Mouse (Mus musculus) limb, embryonic 15.5 days (tissue): ENCODE data around the gene Hba-a1. TPM values are rescaled to one million over a fixed set of nuclear protein-coding genes. Genes with fewer than 3 reads are reported as not detected.

ENCODE experiments used
- ATAC-seq: fragments of 200-750 bp; cut with Nextera tagmentation; 2 replicates; pipeline ENCODE4 v1.8.0; 2017; ENCODE audit warnings: low read depth, moderate TSS enrichment; ENCODE audit not compliant: insufficient number of reproducible peaks, low FRiP score, low TSS enrichment
- H3K27ac ChIP-seq: fragments of 300-500 bp; sonication (generic); 2 replicates; pipeline ENCODE4 v1.5.1; 2015; ENCODE audit warnings: moderate library complexity, mild to moderate bottlenecking, inconsistent platforms
- H3K27me3 ChIP-seq: fragments of 300-500 bp; sonication (generic); 2 replicates; pipeline ENCODE4 v1.6.1; 2015; ENCODE audit warnings: inconsistent platforms
- H3K36me3 ChIP-seq: fragments of 300-500 bp; sonication (generic); 2 replicates; pipeline ENCODE4 v1.6.1; 2015; ENCODE audit warnings: inconsistent platforms
- H3K4me1 ChIP-seq: fragments of 300-500 bp; sonication (generic); 2 replicates; pipeline ENCODE4 v1.6.1; 2015; ENCODE audit warnings: inconsistent platforms
- H3K4me2 ChIP-seq: fragments of 300-500 bp; sonication (generic); 2 replicates; pipeline ENCODE4 v1.6.1; 2015; ENCODE audit warnings: mild to moderate bottlenecking, inconsistent platforms
- H3K4me3 ChIP-seq: fragments of 300-500 bp; sonication (generic); 2 replicates; pipeline ENCODE4 v1.5.1; 2015; ENCODE audit warnings: mild to moderate bottlenecking, inconsistent platforms
- H3K9ac ChIP-seq: fragments of 300-500 bp; sonication (generic); 2 replicates; pipeline ENCODE4 v1.6.1; 2015; ENCODE audit warnings: inconsistent platforms
- H3K9me3 ChIP-seq: fragments of 300-500 bp; sonication (generic); 2 replicates; pipeline ENCODE4 v1.6.1; 2016; ENCODE audit warnings: inconsistent platforms
- WGBS: fragments of 180-500 bp; shearing (Covaris S2); methylation state at CpG from one replicate; pipeline ENCODE4 v1.1.7; 2015; 5-methylcytosine and 5-hydroxymethylcytosine counted together
- polyA plus RNA-seq: library from polyadenylated mRNA; unstranded; fragments of >200 nt; fragmentation: Nextera tagmentation; extraction: Ambion mirVana; gene quantifications from 2 replicates; pipeline ENCODE4 v1.2.1, GENCODE M21; 2015

Gene Hba-a1
- polyA plus RNA-seq, 1 experiment from 2014 or later, result 6,336 TPM

GRCm38 (mm10) chr11:32300279-32301267, 17.3 kb downstream of the Hba-a1 start:
- Histone ChIP-seq H3K27ac (no peak overlapping the region), H3K4me3 (peak overlapping the region; percentile 23), H3K4me1 (no peaks in the 10 kb centered on the region), H3K27me3 (peaks cover 13% of the 10 kb centered on the region), H3K36me3 (no peaks in the 10 kb centered on the region), H3K9me3 (no peaks in the 10 kb centered on the region), H3K4me2 (peak overlapping the region; percentile 38), H3K9ac (no peak overlapping the region)
- WGBS, result 51% methylated on average over 15 of the region's 17 CpGs
- no peak for ATAC-seq

GRCm38 (mm10) chr11:32301506-32301905, 18.2 kb downstream of the Hba-a1 start:
- Histone ChIP-seq H3K27ac (no peak overlapping the region), H3K9ac (no peak overlapping the region), H3K4me2 (no peak overlapping the region), H3K36me3 (no peaks in the 10 kb centered on the region), H3K9me3 (no peaks in the 10 kb centered on the region), H3K4me1 (no peaks in the 10 kb centered on the region), H3K27me3 (peaks cover 13% of the 10 kb centered on the region), H3K4me3 (no peak overlapping the region)
- no peak for ATAC-seq
- 72% methylated on average over 1 of the region's 1 CpGs for WGBS

- H3K27me3 ChIP-seq, result peaks cover 13% of the 10 kb centered on the region
- no peaks in the 10 kb centered on the region for H3K9me3 ChIP-seq
- 52% methylated on average over 2 of the region's 2 CpGs for WGBS
- no peak overlapping the region for H3K4me2 ChIP-seq
- no peak overlapping the region for H3K27ac ChIP-seq
- no peak overlapping the region for H3K9ac ChIP-seq
- H3K4me3 ChIP-seq, result no peak overlapping the region
- no peaks in the 10 kb centered on the region for H3K4me1 ChIP-seq
- ATAC-seq, result no peak
- H3K36me3 ChIP-seq, result no peaks in the 10 kb centered on the region
Measured at GRCm38 (mm10) chr11:32302824-32303419, 19.6 kb downstream of the Hba-a1 start.

DNA sequence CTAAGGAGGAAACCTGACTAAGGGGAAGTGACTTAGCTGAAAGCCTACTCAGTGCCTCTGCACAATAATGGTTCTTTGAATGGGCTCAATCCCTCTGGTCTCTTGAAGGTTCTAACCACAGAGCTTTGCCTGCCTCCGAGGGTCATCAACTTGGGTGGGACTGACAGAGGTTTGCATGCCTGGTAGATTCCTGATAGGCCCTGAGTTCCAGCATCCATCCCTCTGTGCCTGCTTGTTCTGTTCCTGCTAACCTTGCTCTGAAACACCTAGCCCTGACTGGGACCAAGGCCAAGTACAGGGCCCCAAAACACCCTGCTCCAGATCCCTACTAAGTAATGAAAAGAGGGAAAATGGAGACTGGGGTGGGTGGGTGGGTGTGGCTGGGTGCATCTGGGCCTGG, 20.1 kb downstream of the Hba-a1 start:
- peaks cover 13% of the 10 kb centered on the region for H3K27me3 ChIP-seq
- no peak overlapping the region for H3K9ac ChIP-seq
- no peak overlapping the region for H3K27ac ChIP-seq
- WGBS, result 75% methylated on average over 1 of the region's 1 CpGs
- no peak overlapping the region for H3K4me3 ChIP-seq
- no peaks in the 10 kb centered on the region for H3K36me3 ChIP-seq
- H3K9me3 ChIP-seq, result no peaks in the 10 kb centered on the region
- no peaks in the 10 kb centered on the region for H3K4me1 ChIP-seq
- no peak for ATAC-seq
- no peak overlapping the region for H3K4me2 ChIP-seq

DNA sequence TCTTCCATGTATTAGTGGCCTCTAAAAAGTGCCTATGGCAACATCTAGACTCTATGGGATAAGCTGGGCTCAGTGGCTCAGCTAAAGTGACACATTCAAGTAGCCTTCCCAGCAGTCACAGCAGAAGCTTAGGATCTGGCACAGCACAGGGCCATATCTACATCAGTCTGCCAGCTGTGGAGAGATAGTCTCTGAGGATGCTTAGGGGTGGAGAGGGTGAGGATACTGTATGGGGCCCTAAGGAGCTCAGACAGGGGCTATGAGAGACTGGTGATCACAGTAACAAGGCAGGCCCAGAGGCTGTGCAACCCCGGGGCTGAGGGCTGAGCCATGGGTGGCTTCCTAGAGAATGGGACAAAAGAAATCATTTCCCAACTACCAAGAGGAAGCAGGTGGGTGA, 23.7 kb downstream of the Hba-a1 start:
- no peaks in the 10 kb centered on the region for H3K27me3 ChIP-seq
- no peaks in the 10 kb centered on the region for H3K36me3 ChIP-seq
- no peak overlapping the region for H3K4me2 ChIP-seq
- 73% methylated on average over 1 of the region's 1 CpGs for WGBS
- no peak overlapping the region for H3K9ac ChIP-seq
- ATAC-seq, result no peak
- H3K4me1 ChIP-seq, result no peaks in the 10 kb centered on the region
- no peak overlapping the region for H3K27ac ChIP-seq
- H3K4me3 ChIP-seq, result no peak overlapping the region
- H3K9me3 ChIP-seq, result no peaks in the 10 kb centered on the region

DNA sequence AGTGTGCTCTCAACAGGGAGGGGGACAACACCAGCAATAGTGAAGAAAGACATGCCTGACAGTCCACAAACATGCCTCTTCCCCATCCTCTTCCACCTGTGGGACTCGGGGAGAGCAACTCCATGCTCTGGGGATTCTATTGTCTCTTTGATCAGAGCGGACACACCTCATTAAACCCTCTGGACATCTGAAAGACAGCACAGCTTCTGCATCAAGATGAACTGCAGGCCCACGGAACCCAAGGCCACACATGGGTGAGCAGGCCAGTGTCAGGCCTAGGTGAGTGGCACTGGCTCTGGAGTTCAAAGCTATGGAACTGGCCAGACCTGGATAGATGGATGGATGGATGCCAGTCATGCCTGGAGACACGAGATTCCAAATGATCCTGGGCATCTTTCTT, 26.1 kb downstream of the Hba-a1 start:
- ATAC-seq, result no peak
- Histone ChIP-seq H3K4me2 (no peak overlapping the region), H3K4me3 (no peak overlapping the region), H3K9me3 (no peaks in the 10 kb centered on the region), H3K27ac (no peak overlapping the region), H3K9ac (no peak overlapping the region), H3K36me3 (no peaks in the 10 kb centered on the region), H3K4me1 (no peaks in the 10 kb centered on the region), H3K27me3 (no peaks in the 10 kb centered on the region)
- WGBS, result 55% methylated on average over 4 of the region's 4 CpGs

DNA sequence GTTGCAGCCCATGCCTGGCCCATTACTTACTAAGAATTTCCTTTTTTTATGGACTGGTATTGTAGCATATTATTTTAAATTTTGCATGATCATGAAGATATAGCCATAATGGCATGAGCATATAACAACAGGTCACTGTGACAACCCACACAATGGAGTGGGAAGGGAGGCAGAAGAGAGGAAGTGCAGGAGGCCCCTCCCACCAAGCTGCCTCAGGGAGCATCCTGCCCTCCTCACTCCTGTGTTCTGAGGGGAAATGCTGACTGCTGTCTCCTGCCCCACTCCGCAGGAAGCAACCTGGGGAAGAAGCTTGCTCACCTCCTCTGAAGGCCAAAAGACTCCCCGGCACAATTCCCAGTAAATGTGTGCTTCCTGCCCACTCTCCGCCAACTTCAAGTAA, 26.6 kb downstream of the Hba-a1 start:
- Histone ChIP-seq H3K4me1 (no peaks in the 10 kb centered on the region), H3K4me3 (no peak overlapping the region), H3K9me3 (no peaks in the 10 kb centered on the region), H3K36me3 (no peaks in the 10 kb centered on the region), H3K27ac (no peak overlapping the region), H3K4me2 (no peak overlapping the region), H3K27me3 (no peaks in the 10 kb centered on the region), H3K9ac (no peak overlapping the region)
- no peak for ATAC-seq
- 81% methylated on average over 3 of the region's 3 CpGs for WGBS

DNA sequence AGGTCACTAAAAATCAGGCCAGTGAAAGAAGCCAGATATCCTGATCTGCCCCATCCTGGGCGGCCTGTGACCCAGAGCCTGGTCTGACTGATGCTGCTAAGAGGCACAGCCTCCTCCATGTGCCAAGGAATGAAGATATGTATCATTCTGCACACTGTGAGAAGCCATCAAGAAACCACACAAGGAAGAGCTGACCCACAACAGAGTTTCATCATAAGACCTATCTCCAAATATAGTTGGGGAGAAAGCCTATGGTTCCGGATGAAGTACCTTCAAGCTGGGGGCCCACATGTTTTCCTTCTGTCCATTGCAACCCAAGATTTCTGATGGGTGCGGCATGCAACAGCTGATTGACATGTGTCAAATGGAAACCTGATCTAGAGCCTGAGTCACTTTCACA, 32.7 kb downstream of the Hba-a1 start:
- no peak overlapping the region for H3K4me3 ChIP-seq
- ATAC-seq, result no peak
- H3K36me3 ChIP-seq, result no peaks in the 10 kb centered on the region
- no peaks in the 10 kb centered on the region for H3K9me3 ChIP-seq
- WGBS, result 81% methylated on average over 3 of the region's 3 CpGs
- H3K27ac ChIP-seq, result no peak overlapping the region
- H3K27me3 ChIP-seq, result no peaks in the 10 kb centered on the region
- no peak overlapping the region for H3K4me2 ChIP-seq
- no peak overlapping the region for H3K9ac ChIP-seq
- no peaks in the 10 kb centered on the region for H3K4me1 ChIP-seq

DNA sequence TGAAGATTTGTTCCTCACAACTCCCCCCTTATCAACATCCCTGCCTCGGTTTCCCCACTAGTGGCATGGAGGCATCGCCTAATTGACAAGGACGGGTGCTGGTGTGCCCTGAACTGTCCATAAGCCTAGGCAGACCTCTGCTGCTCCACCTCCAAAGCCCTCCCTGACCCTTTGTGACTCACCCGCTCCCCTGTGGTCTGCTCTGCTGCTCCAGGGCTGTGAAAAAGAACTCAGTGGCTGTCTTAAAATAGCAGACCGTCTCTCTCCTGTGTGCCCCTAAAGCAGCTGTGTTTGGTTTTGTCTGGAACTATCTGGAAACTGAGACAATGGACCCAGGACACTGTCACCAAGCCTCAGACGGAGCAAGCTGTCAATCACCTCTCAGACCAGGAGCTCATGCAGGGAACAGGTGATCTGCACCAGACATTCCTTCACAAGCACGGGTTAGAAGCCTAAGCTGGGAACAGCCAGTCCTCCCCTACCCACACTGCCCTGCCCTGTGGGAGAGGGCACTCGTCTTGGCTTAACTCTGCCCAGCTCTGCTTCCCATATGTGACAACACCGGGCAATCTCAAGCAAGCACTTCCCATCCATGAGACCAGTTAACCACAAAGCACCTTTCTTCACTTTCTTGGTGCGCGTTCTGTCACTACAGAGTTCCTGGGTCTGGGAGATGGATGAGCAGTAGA, 37.3 kb downstream of the Hba-a1 start:
- Histone ChIP-seq H3K27me3 (no peaks in the 10 kb centered on the region), H3K4me3 (no peak overlapping the region), H3K27ac (no peak overlapping the region), H3K9ac (no peak overlapping the region), H3K4me1 (0 out of 2 replicates have a peak, but pooled peaks cover 2% of the 10 kb centered on the region), H3K36me3 (no peaks in the 10 kb centered on the region), H3K4me2 (no peak overlapping the region), H3K9me3 (no peaks in the 10 kb centered on the region)
- WGBS, result 64% methylated on average over 11 of the region's 11 CpGs
- peak; percentile 40; the same call in 1 of the 2 replicates for ATAC-seq

DNA sequence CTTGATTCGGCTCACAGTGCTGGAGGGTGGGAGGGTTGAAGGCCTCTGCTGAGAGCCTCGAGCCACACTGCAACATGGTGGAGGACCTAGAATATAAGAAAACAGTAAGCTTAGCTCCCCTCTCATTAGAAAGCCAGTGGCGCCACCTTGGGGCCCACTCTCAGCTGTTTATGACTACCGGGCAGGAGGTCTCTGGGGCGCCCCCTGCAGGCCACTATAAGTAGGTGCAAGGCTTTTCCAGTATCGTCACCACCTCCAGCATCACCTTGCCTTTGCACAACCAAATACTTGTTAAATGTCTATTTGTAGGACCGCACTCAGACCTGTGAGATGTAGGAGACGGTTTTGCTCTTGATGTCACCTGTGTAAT, 37.9 kb downstream of the Hba-a1 start:
- H3K4me1 ChIP-seq, result 0 out of 2 replicates have a peak, but pooled peaks cover 2% of the 10 kb centered on the region
- H3K4me2 ChIP-seq, result no peak overlapping the region
- H3K9ac ChIP-seq, result no peak overlapping the region
- no peaks in the 10 kb centered on the region for H3K36me3 ChIP-seq
- no peaks in the 10 kb centered on the region for H3K9me3 ChIP-seq
- no peak for ATAC-seq
- no peak overlapping the region for H3K4me3 ChIP-seq
- no peak overlapping the region for H3K27ac ChIP-seq
- WGBS, result 40% methylated on average over 8 of the region's 8 CpGs
- no peaks in the 10 kb centered on the region for H3K27me3 ChIP-seq

DNA sequence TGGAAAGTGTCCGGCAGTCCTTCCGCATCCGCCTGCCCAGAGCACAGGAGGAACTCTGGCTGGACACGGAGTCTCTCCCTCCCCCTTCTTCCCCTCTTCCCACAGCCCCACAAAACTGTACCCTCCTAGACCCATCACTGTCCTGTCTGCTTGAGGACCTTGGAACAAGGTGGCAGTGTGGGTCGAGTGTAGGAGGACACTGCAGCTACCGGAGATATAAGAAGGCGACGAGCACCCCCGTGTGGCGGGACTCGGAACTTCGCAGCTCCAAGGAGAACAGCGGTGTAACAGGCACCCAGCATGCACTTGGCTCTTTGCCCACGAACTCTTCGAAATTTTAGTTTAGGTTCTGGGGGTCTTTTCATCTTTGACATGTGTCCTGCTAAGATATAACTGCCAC, 41.3 kb downstream of the Hba-a1 start:
- Histone ChIP-seq H3K4me3 (peak overlapping the region; percentile 21; the same call in 1 of the 2 replicates), H3K27me3 (no peaks in the 10 kb centered on the region; the same call in 1 of the 2 replicates), H3K4me1 (0 out of 2 replicates have a peak, but pooled peaks cover 2% of the 10 kb centered on the region), H3K9me3 (no peaks in the 10 kb centered on the region), H3K9ac (no peak overlapping the region), H3K4me2 (peak overlapping the region; percentile 40; the same call in 1 of the 2 replicates), H3K36me3 (no peaks in the 10 kb centered on the region), H3K27ac (no peak overlapping the region)
- 11% methylated on average over 15 of the region's 15 CpGs for WGBS
- ATAC-seq, result no peak; the same call in 1 of the 2 replicates

DNA sequence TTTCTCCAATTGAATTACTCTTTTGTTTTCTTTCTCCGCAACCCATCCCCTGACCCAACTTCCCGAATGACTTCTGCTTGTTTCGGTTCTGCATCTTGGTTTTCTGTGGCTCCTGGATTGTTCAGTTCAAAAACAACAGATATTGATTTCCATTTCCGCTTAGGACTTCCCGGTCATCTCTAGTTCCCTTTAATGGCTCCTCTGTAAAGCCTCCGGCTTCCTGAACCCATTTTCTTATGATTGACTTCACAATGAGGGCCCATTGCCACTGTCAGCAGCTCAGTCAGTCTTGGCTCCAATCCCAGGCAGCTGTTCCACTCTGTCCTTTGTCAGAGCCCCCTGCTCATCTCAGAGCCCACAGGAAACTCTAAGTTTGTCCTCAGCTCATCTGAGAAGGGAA, 47.8 kb downstream of the Hba-a1 start:
- H3K4me3 ChIP-seq, result no peak overlapping the region
- no peaks in the 10 kb centered on the region for H3K4me1 ChIP-seq
- no peak overlapping the region for H3K4me2 ChIP-seq
- H3K36me3 ChIP-seq, result no peaks in the 10 kb centered on the region
- no peak overlapping the region for H3K9ac ChIP-seq
- no peak overlapping the region for H3K27ac ChIP-seq
- ATAC-seq, result no peak
- no peaks in the 10 kb centered on the region for H3K9me3 ChIP-seq
- no peaks in the 10 kb centered on the region; the same call in 1 of the 2 replicates for H3K27me3 ChIP-seq
- 70% methylated on average over 6 of the region's 6 CpGs for WGBS
